Comparison of ENCODE assay signal across 13 mouse cellular contexts in the genomic region with DNA sequence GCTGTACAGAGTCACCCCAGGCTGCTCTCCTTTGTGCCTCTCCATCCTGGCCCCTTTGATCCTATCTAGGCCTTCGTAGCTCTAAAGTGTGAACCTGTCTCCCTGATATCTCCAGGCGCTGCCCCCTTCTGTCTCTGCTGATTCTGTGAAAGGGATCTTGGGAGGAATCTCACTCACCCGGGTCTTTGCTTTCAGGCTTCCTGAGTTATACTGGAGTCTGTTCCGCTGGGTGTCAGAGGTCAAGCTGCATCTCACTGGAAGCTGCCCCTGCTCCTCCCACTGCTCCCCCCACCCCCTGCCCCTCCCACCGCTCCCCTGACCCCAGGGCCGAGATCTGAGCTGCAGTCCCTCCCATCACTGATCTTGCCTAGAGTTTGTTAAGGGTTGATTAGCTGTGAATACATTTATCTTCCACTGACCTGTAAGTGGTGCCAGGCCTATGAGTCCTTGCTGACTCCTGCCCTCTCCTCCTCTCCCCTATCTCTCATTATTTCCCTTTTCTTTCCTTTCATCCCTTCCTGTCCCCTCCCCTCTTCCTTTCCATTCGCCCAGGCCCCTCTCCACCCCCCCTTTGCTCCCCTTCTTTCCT.
A peak's percentile ranks its signal among the peaks of the same experiment; 100 is the strongest.
DNase-seq lines count a peak whose midpoint lies in the region; ATAC-seq lines count a peak whose summit lies in the region.
"Had no signal": no experiment of that assay in that cellular context is flagged by ENCODE, and none has a peak within 500 bp of the region (broad histone marks: within the 10 kb centered on the region; RNA-seq: fewer than 3 reads in every experiment).

No protein-coding gene starts in this region.

- peak overlapping the region; percentile 20; the same call in 1 of the 2 replicates for H3K4me2 ChIP-seq in liver, embryonic 11.5 days
- peak overlapping the region; percentile 33 for H3K4me2 ChIP-seq in embryonic facial prominence, embryonic 14.5 days (ENCODE audit: low read depth, low read length)
- H3K4me2 ChIP-seq in limb, embryonic 11.5 days (ENCODE audit: low read depth, severe bottlenecking), result peak overlapping the region; percentile 19; the same call in 1 of the 2 replicates

- H3K4me3 ChIP-seq in liver, embryonic 11.5 days (ENCODE audit: low read depth, low read length), result no peak overlapping the region
- 0 out of 2 replicates have a peak overlapping the region, but pooled peaks have one; percentile 10 for H3K4me3 ChIP-seq in embryonic facial prominence, embryonic 14.5 days (ENCODE audit: low read depth, low read length)
- no peak overlapping the region for H3K4me3 ChIP-seq in limb, embryonic 11.5 days (ENCODE audit: low read depth, low read length)

- no peaks in the 10 kb centered on the region for H3K36me3 ChIP-seq in liver, embryonic 11.5 days (ENCODE audit: control insufficient read depth, insufficient read depth, low read length)
- H3K36me3 ChIP-seq in embryonic facial prominence, embryonic 14.5 days (ENCODE audit: control insufficient read depth, insufficient read depth, low read length), result no peaks in the 10 kb centered on the region
- H3K36me3 ChIP-seq in limb, embryonic 11.5 days (ENCODE audit: control insufficient read depth, insufficient read depth, low read length), result no peaks in the 10 kb centered on the region

- no peak overlapping the region for H3K27ac ChIP-seq in liver, embryonic 11.5 days (ENCODE audit: low read depth, low read length)
- no peak overlapping the region for H3K27ac ChIP-seq in embryonic facial prominence, embryonic 14.5 days (replicated peaks; ENCODE audit: low read depth, low read length)
- H3K27ac ChIP-seq in limb, embryonic 11.5 days (replicated peaks; ENCODE audit: low read depth, low read length), result no peak overlapping the region

- no peaks in the 10 kb centered on the region for H3K27me3 ChIP-seq in liver, embryonic 11.5 days (replicated peaks; ENCODE audit: control insufficient read depth, insufficient read depth, low read length)
- H3K27me3 ChIP-seq in embryonic facial prominence, embryonic 14.5 days (replicated peaks; ENCODE audit: control insufficient read depth, insufficient read depth, low read length), result no peaks in the 10 kb centered on the region
- H3K27me3 ChIP-seq in limb, embryonic 11.5 days (ENCODE audit: control insufficient read depth, insufficient read depth, low read length), result no peaks in the 10 kb centered on the region

- H3K9me3 ChIP-seq in liver, embryonic 11.5 days (ENCODE audit: control insufficient read depth, low read length), result no peaks in the 10 kb centered on the region
- no peaks in the 10 kb centered on the region for H3K9me3 ChIP-seq in embryonic facial prominence, embryonic 14.5 days (ENCODE audit: control insufficient read depth, low read length)
- no peaks in the 10 kb centered on the region for H3K9me3 ChIP-seq in limb, embryonic 11.5 days (ENCODE audit: control insufficient read depth, low read length)

- WGBS in liver, embryonic 11.5 days, result 9% methylated on average over 7 of the region's 7 CpGs
- WGBS in embryonic facial prominence, embryonic 14.5 days, result 13% methylated on average over 7 of the region's 7 CpGs
- 8% methylated on average over 7 of the region's 7 CpGs for WGBS in limb, embryonic 11.5 days

- no peak for DNase-seq in liver, embryonic 11.5 days (ENCODE audit: low spot score)
- no peak for DNase-seq in liver
- no peak for DNase-seq in embryonic facial prominence, embryonic 14.5 days (ENCODE audit: low spot score)
- DNase-seq in limb, embryonic 11.5 days (ENCODE audit: low spot score), result peak; percentile 32
- DNase-seq in retina, postnatal 1 day, result peak; percentile 57
- DNase-seq in layer of hippocampus, postnatal 25 days (ENCODE audit: extremely low spot score in 1 of 2, low spot score in 1 of 2), result no peak
- no peak for DNase-seq in testis, postnatal 14 days (ENCODE audit: low spot score)
- DNase-seq: adrenal gland, postnatal 10 days; cerebellum, postnatal 25 days; gastrocnemius, postnatal 25 days; kidney, adult 2 months; left cerebral cortex, postnatal 4 days; thymus, postnatal 4 days had no signal

- no peaks in the 10 kb centered on the region for H3K4me1 ChIP-seq in liver, embryonic 11.5 days (replicated peaks; ENCODE audit: control insufficient read depth, insufficient read depth, low read length)
- H3K4me1 ChIP-seq in embryonic facial prominence, embryonic 14.5 days (ENCODE audit: control insufficient read depth, insufficient read depth, low read length), result 0 out of 2 replicates have a peak, but pooled peaks cover 4% of the 10 kb centered on the region
- no peaks in the 10 kb centered on the region; the same call in 1 of the 2 replicates for H3K4me1 ChIP-seq in limb, embryonic 11.5 days (ENCODE audit: control insufficient read depth, insufficient read depth, low read length)

- ATAC-seq in liver, embryonic 11.5 days (replicated peaks; ENCODE audit: low FRiP score), result 0 out of 2 replicates have a peak, but pooled peaks have one; percentile 31
- no peak for ATAC-seq in embryonic facial prominence, embryonic 14.5 days (ENCODE audit: low read depth)
- no peak for ATAC-seq in limb, embryonic 11.5 days (ENCODE audit: insufficient number of reproducible peaks, low FRiP score, low TSS enrichment, low read depth)

- no peak overlapping the region for H3K9ac ChIP-seq in liver, embryonic 11.5 days (ENCODE audit: low read depth, low read length)
- H3K9ac ChIP-seq in embryonic facial prominence, embryonic 14.5 days (ENCODE audit: low read depth, low read length), result peak overlapping the region; percentile 30; the same call in 1 of the 2 replicates
- H3K9ac ChIP-seq in limb, embryonic 11.5 days (ENCODE audit: low read length), result peak overlapping the region; percentile 28; the same call in 1 of the 2 replicates

Comparison
In these comparisons a context has a peak if more than half of its experiments do, and no peak if none do; other contexts are left out.
1. DNase-seq: peak in limb, embryonic 11.5 days (single experiment) and retina, postnatal 1 day (single experiment); none in liver, embryonic 11.5 days (single experiment), liver (single experiment), embryonic facial prominence, embryonic 14.5 days (single experiment), layer of hippocampus, postnatal 25 days (0 of 2) and testis, postnatal 14 days (single experiment).
2. Peak in every context shown above with its lines, with median percentiles within 50 percentile points of each other: H3K4me2 ChIP-seq.